Mouse (Mus musculus): ENCODE results near the gene Sh3rf3. TPM values are rescaled to one million over a fixed set of nuclear protein-coding genes. Genes with fewer than 3 reads are reported as not detected.

Gene Sh3rf3
- total and polyA plus RNA-seq, 2 experiments from 2014 or later: 0.18 TPM; not detected in 1

DNA sequence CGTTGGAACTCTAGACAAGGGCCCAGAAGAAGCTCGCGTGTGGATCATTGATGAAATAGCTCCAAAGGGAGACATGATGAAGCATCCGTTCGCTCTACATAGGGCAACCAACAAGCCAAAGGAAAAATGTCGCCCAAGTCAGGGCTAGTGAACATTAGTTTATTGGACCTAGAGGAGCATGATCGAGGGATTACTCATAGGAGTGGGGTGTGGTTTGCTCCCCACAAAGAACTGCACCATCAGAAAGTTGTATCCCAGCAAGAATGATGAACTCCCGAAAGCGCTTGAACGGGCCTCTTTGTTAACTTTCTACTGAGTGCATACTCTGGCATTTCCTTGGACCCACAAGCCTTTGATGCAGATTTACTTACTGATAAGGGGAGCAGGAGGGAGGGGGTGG is 263.5 kb downstream of the Sh3rf3 start:
- H3K4me1 ChIP-seq (ENCODE audit: control insufficient read depth, insufficient read depth): no peaks in the 10 kb centered on the region
- 86% methylated on average over 10 of the region's 10 CpGs for WGBS
- ATAC-seq (ENCODE audit: insufficient read depth, low read depth): no peak
- no peaks in the 10 kb centered on the region for H3K36me3 ChIP-seq (replicated peaks; ENCODE audit: control insufficient read depth, insufficient read depth, low read length)
- no peak overlapping the region for H3K27ac ChIP-seq (ENCODE audit: low read depth)
- no peak overlapping the region for H3K4me2 ChIP-seq (ENCODE audit: low read depth, low read length)
- H3K4me3 ChIP-seq (ENCODE audit: low read depth, low read length): no peak overlapping the region
- H3K27me3 ChIP-seq (ENCODE audit: control insufficient read depth, insufficient read depth, low read length): no peaks in the 10 kb centered on the region; the same call in 1 of the 2 replicates
- no peak overlapping the region for H3K9ac ChIP-seq (replicated peaks; ENCODE audit: low read depth, low read length)
- no peak for DNase-seq (ENCODE audit: low spot score)
- TF ChIP-seq CTCF (IDR thresholded peaks at IDR 0.05; ENCODE audit: low read depth) (no peak), EP300 (IDR thresholded peaks at IDR 0.05; ENCODE audit: low read depth) (no peak)
- H3K9me3 ChIP-seq (replicated peaks; ENCODE audit: control insufficient read depth, low read length): no peaks in the 10 kb centered on the region

- DNase-seq (ENCODE audit: low spot score) (no peak), ATAC-seq (ENCODE audit: insufficient read depth, low read depth) (no peak)
- Histone ChIP-seq H3K36me3 (replicated peaks; ENCODE audit: control insufficient read depth, insufficient read depth, low read length) (no peaks in the 10 kb centered on the region), H3K27ac (ENCODE audit: low read depth) (no peak overlapping the region), H3K4me1 (ENCODE audit: control insufficient read depth, insufficient read depth) (no peaks in the 10 kb centered on the region), H3K9ac (replicated peaks; ENCODE audit: low read depth, low read length) (no peak overlapping the region), H3K4me2 (ENCODE audit: low read depth, low read length) (no peak overlapping the region), H3K4me3 (ENCODE audit: low read depth, low read length) (no peak overlapping the region), H3K27me3 (ENCODE audit: control insufficient read depth, insufficient read depth, low read length) (no peaks in the 10 kb centered on the region; the same call in 1 of the 2 replicates), H3K9me3 (replicated peaks; ENCODE audit: control insufficient read depth, low read length) (no peaks in the 10 kb centered on the region)
- WGBS: 73% methylated on average over 10 of the region's 10 CpGs
- TF ChIP-seq CTCF (IDR thresholded peaks at IDR 0.05; ENCODE audit: low read depth) (no peak), EP300 (IDR thresholded peaks at IDR 0.05; ENCODE audit: low read depth) (no peak)
Observed at GRCm38 (mm10) chr10:59077909-59078308, 264.8 kb downstream of the Sh3rf3 start.

- Histone ChIP-seq H3K9me3 (replicated peaks; ENCODE audit: control insufficient read depth, low read length) (no peaks in the 10 kb centered on the region), H3K27ac (ENCODE audit: low read depth) (no peak overlapping the region), H3K36me3 (replicated peaks; ENCODE audit: control insufficient read depth, insufficient read depth, low read length) (no peaks in the 10 kb centered on the region), H3K27me3 (ENCODE audit: control insufficient read depth, insufficient read depth, low read length) (no peaks in the 10 kb centered on the region), H3K4me2 (ENCODE audit: low read depth, low read length) (no peak overlapping the region), H3K4me3 (ENCODE audit: low read depth, low read length) (no peak overlapping the region), H3K9ac (replicated peaks; ENCODE audit: low read depth, low read length) (no peak overlapping the region), H3K4me1 (ENCODE audit: control insufficient read depth, insufficient read depth) (no peaks in the 10 kb centered on the region)
- ATAC-seq (ENCODE audit: insufficient read depth, low read depth) (no peak), DNase-seq (ENCODE audit: low spot score) (no peak)
- 91% methylated on average over 5 of the region's 5 CpGs for WGBS
- no peak for TF ChIP-seq CTCF (IDR thresholded peaks at IDR 0.05; ENCODE audit: low read depth)
- no peak for TF ChIP-seq EP300 (IDR thresholded peaks at IDR 0.05; ENCODE audit: low read depth)
Observed at GRCm38 (mm10) chr10:59085604-59086003, 272.4 kb downstream of the Sh3rf3 start.

GRCm38 (mm10) chr10:59086578-59086977 is 273.4 kb downstream of the Sh3rf3 start:
- H3K9ac ChIP-seq (replicated peaks; ENCODE audit: low read depth, low read length): no peak overlapping the region
- no peak overlapping the region for H3K27ac ChIP-seq (ENCODE audit: low read depth)
- no peaks in the 10 kb centered on the region for H3K27me3 ChIP-seq (ENCODE audit: control insufficient read depth, insufficient read depth, low read length)
- no peak overlapping the region for H3K4me2 ChIP-seq (ENCODE audit: low read depth, low read length)
- H3K4me1 ChIP-seq (ENCODE audit: control insufficient read depth, insufficient read depth): no peaks in the 10 kb centered on the region
- no peaks in the 10 kb centered on the region for H3K9me3 ChIP-seq (replicated peaks; ENCODE audit: control insufficient read depth, low read length)
- no peaks in the 10 kb centered on the region for H3K36me3 ChIP-seq (replicated peaks; ENCODE audit: control insufficient read depth, insufficient read depth, low read length)
- H3K4me3 ChIP-seq (ENCODE audit: low read depth, low read length): no peak overlapping the region
- no peak for TF ChIP-seq CTCF (IDR thresholded peaks at IDR 0.05; ENCODE audit: low read depth)
- no peak for DNase-seq (ENCODE audit: low spot score)
- WGBS: 84% methylated on average over 5 of the region's 5 CpGs
- no peak for ATAC-seq (ENCODE audit: insufficient read depth, low read depth)

DNA sequence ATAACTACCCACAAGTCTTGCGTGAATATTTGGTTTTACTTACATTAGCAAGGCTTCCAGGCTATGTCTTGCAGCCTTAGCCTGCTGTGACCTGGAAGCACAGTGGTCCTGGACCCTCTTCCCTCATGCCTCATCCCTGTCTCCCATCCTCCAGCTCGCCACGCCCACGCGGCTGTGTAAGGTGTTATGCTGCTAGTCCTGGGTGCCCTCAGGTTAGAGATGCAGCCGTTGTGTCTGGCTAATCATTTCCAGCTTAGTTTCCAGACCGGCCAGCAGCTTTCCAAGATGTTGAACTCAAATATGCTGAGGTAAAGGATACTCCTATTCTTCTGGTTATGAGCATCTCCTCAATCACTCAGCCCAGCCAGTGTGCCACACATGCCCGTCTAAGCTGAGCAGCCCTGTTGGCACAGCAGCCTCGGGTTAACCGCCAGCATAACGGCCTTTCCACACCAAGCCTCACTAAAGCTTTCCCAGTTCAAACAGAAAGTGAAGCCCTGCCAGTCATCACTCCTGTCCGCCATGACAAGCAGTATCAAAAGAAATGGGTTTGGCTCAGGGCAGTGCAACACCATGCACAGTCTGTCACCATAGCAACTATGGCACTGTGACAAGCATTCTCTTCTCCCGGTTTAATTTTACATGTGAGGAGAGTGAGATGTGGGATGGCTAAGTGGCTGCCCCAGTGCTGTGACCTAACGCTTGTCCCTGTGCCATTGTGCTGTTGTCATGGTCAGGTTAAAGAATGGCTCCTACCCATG is 276.9 kb downstream of the Sh3rf3 start:
- DNase-seq (ENCODE audit: low spot score) (peak; percentile 31), ATAC-seq (ENCODE audit: insufficient read depth, low read depth) (peak; percentile 86)
- no peaks in the 10 kb centered on the region for H3K36me3 ChIP-seq (replicated peaks; ENCODE audit: control insufficient read depth, insufficient read depth, low read length)
- H3K9me3 ChIP-seq (replicated peaks; ENCODE audit: control insufficient read depth, low read length): no peaks in the 10 kb centered on the region
- 63% methylated on average over 14 of the region's 14 CpGs for WGBS
- H3K4me1 ChIP-seq (ENCODE audit: control insufficient read depth, insufficient read depth): no peaks in the 10 kb centered on the region
- no peaks in the 10 kb centered on the region for H3K27me3 ChIP-seq (ENCODE audit: control insufficient read depth, insufficient read depth, low read length)
- H3K4me3 ChIP-seq (ENCODE audit: low read depth, low read length): no peak overlapping the region
- no peak overlapping the region for H3K9ac ChIP-seq (replicated peaks; ENCODE audit: low read depth, low read length)
- no peak overlapping the region for H3K4me2 ChIP-seq (ENCODE audit: low read depth, low read length)
- no peak overlapping the region for H3K27ac ChIP-seq (ENCODE audit: low read depth)
- TF ChIP-seq CTCF (IDR thresholded peaks at IDR 0.05; ENCODE audit: low read depth): no peak
- no peak for TF ChIP-seq EP300 (IDR thresholded peaks at IDR 0.05; ENCODE audit: low read depth)

- H3K4me3 ChIP-seq (ENCODE audit: low read depth, low read length): no peak overlapping the region
- H3K4me2 ChIP-seq (ENCODE audit: low read depth, low read length): no peak overlapping the region
- H3K9ac ChIP-seq (replicated peaks; ENCODE audit: low read depth, low read length): no peak overlapping the region
- H3K4me1 ChIP-seq (ENCODE audit: control insufficient read depth, insufficient read depth): no peaks in the 10 kb centered on the region
- ATAC-seq (ENCODE audit: insufficient read depth, low read depth) (no peak), DNase-seq (ENCODE audit: low spot score) (no peak)
- H3K9me3 ChIP-seq (replicated peaks; ENCODE audit: control insufficient read depth, low read length): no peaks in the 10 kb centered on the region
- no peaks in the 10 kb centered on the region for H3K36me3 ChIP-seq (replicated peaks; ENCODE audit: control insufficient read depth, insufficient read depth, low read length)
- WGBS: 72% methylated on average over 7 of the region's 7 CpGs
- TF ChIP-seq CTCF (IDR thresholded peaks at IDR 0.05; ENCODE audit: low read depth) (no peak), EP300 (IDR thresholded peaks at IDR 0.05; ENCODE audit: low read depth) (no peak)
- H3K27ac ChIP-seq (ENCODE audit: low read depth): no peak overlapping the region
- H3K27me3 ChIP-seq (ENCODE audit: control insufficient read depth, insufficient read depth, low read length): no peaks in the 10 kb centered on the region
Observed at GRCm38 (mm10) chr10:59090622-59090971, 277.4 kb downstream of the Sh3rf3 start.
